Mouse (Mus musculus) gastrocnemius, postnatal 36 days (tissue): ENCODE data around the gene Hoxc6. TPM values are rescaled to one million over a fixed set of nuclear protein-coding genes. Genes with fewer than 3 reads are reported as not detected.

ENCODE experiments used
- microRNA-seq, 2 experiments: library from miRNA; unstranded; fragments of <30 nt; microRNA quantifications; one replicate each; pipeline ENCODE4 v1.2.0; 2021
- total RNA-seq, 2 experiments: library from RNA; stranded (reverse); gene quantifications; 2 replicates each; pipeline ENCODE4 v1.2.3; 2021

Hoxc6 gene
- total RNA-seq, 2 experiments from 2014 or later: 6.8 to 7.0 TPM

Small RNAs within 50 kb of the gene (microRNA-seq; reads per million reads assigned to microRNA genes)
- gene Mir196a-2: 1,579 to 2,519 reads per million in 2 experiments
- gene Mir615: 317 to 375 reads per million in 2 experiments

Other genes with a start within 250 kb of the Hoxc6 start
- gene Hoxc13, start 77.2 kb upstream of the Hoxc6 start, total RNA-seq: not detected
- not detected for gene Hoxc12, start 61.5 kb upstream of the Hoxc6 start, total RNA-seq
- 1 to 10 TPM; 5.6 to 8.1 TPM for gene Hoxc11, start 43.8 kb upstream of the Hoxc6 start, total RNA-seq
- 10 to 100 TPM; 70.5 to 75.2 TPM for gene Hoxc10, start 31.5 kb upstream of the Hoxc6 start, total RNA-seq
- gene Hoxc5, start 30.8 kb upstream of the Hoxc6 start, total RNA-seq: 1 to 10 TPM; 1.9 to 2.3 TPM
- 1 to 10 TPM; 5.0 to 5.5 TPM for gene Hoxc9, start 21.8 kb upstream of the Hoxc6 start, total RNA-seq
- 1 to 10 TPM; 1.5 to 2.0 TPM for gene Hoxc8, start 7.7 kb upstream of the Hoxc6 start, total RNA-seq
- 1 to 10 TPM; 4.1 to 4.2 TPM for gene Hoxc4, start 20.7 kb downstream of the Hoxc6 start, total RNA-seq
- 10 to 100 TPM in 1 of 2 experiments, 1 to 10 TPM in 1; 9.9 to 11.3 TPM for gene Smug1, start 168.8 kb downstream of the Hoxc6 start, total RNA-seq
- gene Cbx5, start 241.6 kb downstream of the Hoxc6 start, total RNA-seq: 10 to 100 TPM; 26.4 to 26.6 TPM
- gene Hnrnpa1, start 242.2 kb downstream of the Hoxc6 start, total RNA-seq: 100 to 1,000 TPM in 1 of 2 experiments, 10 to 100 TPM in 1; 80.3 to 101 TPM